Mouse (Mus musculus): ENCODE results near the gene Mif4gd.
A peak's percentile ranks its signal among the peaks of the same experiment; 100 is the strongest.
"Not testable (repeated sequence)": the region's sequence is repeated elsewhere in the genome, so short reads cannot be mapped to it uniquely, and the experiment has no call there.

The Mif4gd gene

GRCm38 (mm10) chr11:115612410-115613137, at the start of gene Mif4gd:
Gene Mif4gd (minus strand): TSS chr11:115612969.
- DNase-seq: peak; percentile 95

- no peak for DNase-seq
These were observed 47.6 kb upstream of the Mif4gd start for GRCm38 (mm10) chr11:115660376-115660775.

GRCm38 (mm10) chr11:115658521-115658920, 45.8 kb upstream of the Mif4gd start:
- DNase-seq: no peak

GRCm38 (mm10) chr11:115654128-115654527, 41.4 kb upstream of the Mif4gd start:
- DNase-seq: no peak

GRCm38 (mm10) chr11:115653194-115653593, 40.4 kb upstream of the Mif4gd start:
- no peak for DNase-seq

- no peak for DNase-seq
These were observed 38.9 kb upstream of the Mif4gd start for GRCm38 (mm10) chr11:115651680-115652079.

- peak; percentile 59 for DNase-seq
These were observed 36.9 kb upstream of the Mif4gd start for GRCm38 (mm10) chr11:115649706-115650105.

- DNase-seq: peak; percentile 69
These were observed 34.7 kb upstream of the Mif4gd start for GRCm38 (mm10) chr11:115647459-115647858.

- no peak for DNase-seq
These were observed 33.7 kb upstream of the Mif4gd start for GRCm38 (mm10) chr11:115646439-115646838.

- DNase-seq: not testable (repeated sequence)
These were observed 32.7 kb upstream of the Mif4gd start for GRCm38 (mm10) chr11:115645498-115645897.

- DNase-seq: no peak
These were observed 31.5 kb upstream of the Mif4gd start for GRCm38 (mm10) chr11:115644308-115644707.

GRCm38 (mm10) chr11:115643265-115643664, 30.5 kb upstream of the Mif4gd start:
- no peak for DNase-seq

GRCm38 (mm10) chr11:115642705-115643104, 29.9 kb upstream of the Mif4gd start:
- DNase-seq: no peak

- no peak for DNase-seq
These were observed 28.9 kb upstream of the Mif4gd start for GRCm38 (mm10) chr11:115641664-115642036.

GRCm38 (mm10) chr11:115640978-115641663, 28.4 kb upstream of the Mif4gd start:
- DNase-seq: no peak

GRCm38 (mm10) chr11:115640311-115640828, 27.6 kb upstream of the Mif4gd start:
- no peak for DNase-seq

- no peak for DNase-seq
These were observed 26.8 kb upstream of the Mif4gd start for GRCm38 (mm10) chr11:115639540-115639939.

- peak; percentile 60 for DNase-seq
These were observed 26.0 kb upstream of the Mif4gd start for GRCm38 (mm10) chr11:115638498-115639409.

- no peak for DNase-seq
These were observed 24.2 kb upstream of the Mif4gd start for GRCm38 (mm10) chr11:115636960-115637359.

- no peak for DNase-seq
These were observed 22.7 kb upstream of the Mif4gd start for GRCm38 (mm10) chr11:115635484-115635883.

- DNase-seq: no peak
These were observed 22.3 kb upstream of the Mif4gd start for GRCm38 (mm10) chr11:115635041-115635440.

GRCm38 (mm10) chr11:115634109-115634508, 21.3 kb upstream of the Mif4gd start:
- DNase-seq: peak; percentile 58

GRCm38 (mm10) chr11:115632862-115633261, 20.1 kb upstream of the Mif4gd start:
- DNase-seq: no peak

All from kidney, postnatal 10 days (tissue).